Mouse (Mus musculus) kidney, postnatal 4 days (tissue): ENCODE results near the gene Dhh.

Experiments used
- DNase-seq, 2 experiments: peaks; one replicate each; pipeline ENCODE4 v3.0.0; 2021; ENCODE audit warnings: mixed read lengths in 2 of 2

The Dhh gene

GRCm38 (mm10) chr15:98871070-98871915 is 27.0 kb downstream of the Dhh start, which contains the start of gene Kmt2d:
Kmt2d (minus strand) TSS chr15:98871204.
- peak; percentile 61 to 75 for DNase-seq

- DNase-seq, result peak; percentile 50 to 66
Observed at GRCm38 (mm10) chr15:98870179-98871069, 27.9 kb downstream of the Dhh start.

- DNase-seq, result peak; percentile 20 to 40
Observed at GRCm38 (mm10) chr15:98869342-98870178, 28.8 kb downstream of the Dhh start.

- no peak for DNase-seq
Observed at GRCm38 (mm10) chr15:98868346-98869063, 29.8 kb downstream of the Dhh start.

- DNase-seq, result peak; percentile 60 to 73
Observed at GRCm38 (mm10) chr15:98867321-98867720, 31.0 kb downstream of the Dhh start.

- no peak for DNase-seq
Observed at GRCm38 (mm10) chr15:98866501-98866900, 31.8 kb downstream of the Dhh start.

GRCm38 (mm10) chr15:98865771-98866170 is 32.6 kb downstream of the Dhh start:
- DNase-seq, result no peak

GRCm38 (mm10) chr15:98864951-98865350 is 33.4 kb downstream of the Dhh start:
- DNase-seq, result no peak

- no peak for DNase-seq
Observed at GRCm38 (mm10) chr15:98863451-98863958, 34.8 kb downstream of the Dhh start.

- no peak for DNase-seq
Observed at GRCm38 (mm10) chr15:98861701-98862410, 36.5 kb downstream of the Dhh start.

GRCm38 (mm10) chr15:98860921-98861320 is 37.4 kb downstream of the Dhh start:
- DNase-seq, result no peak

GRCm38 (mm10) chr15:98859319-98860043 is 38.9 kb downstream of the Dhh start:
- DNase-seq, result no peak

GRCm38 (mm10) chr15:98854214-98854613 is 44.1 kb downstream of the Dhh start:
- no peak for DNase-seq

GRCm38 (mm10) chr15:98853161-98853937 is 45.0 kb downstream of the Dhh start:
- no peak for DNase-seq

- no peak for DNase-seq
Observed at GRCm38 (mm10) chr15:98852733-98853132, 45.6 kb downstream of the Dhh start.

- no peak for DNase-seq
Observed at GRCm38 (mm10) chr15:98852071-98852470, 46.3 kb downstream of the Dhh start.

GRCm38 (mm10) chr15:98851229-98851818 is 47.0 kb downstream of the Dhh start:
- no peak for DNase-seq

GRCm38 (mm10) chr15:98850668-98851067 is 47.7 kb downstream of the Dhh start:
- no peak for DNase-seq
